Mouse (Mus musculus) CH12.LX (cell line): ENCODE measurements at regions not wholly inside any gene's neighbourhood (a gene's known extent, or its start where the extent isn't known, plus 50 kb on each side); places are given as distances from the start of the nearest gene placed in this dataset.

Source experiments
- EP300 ChIP-seq: IDR thresholded peaks from 2 replicates; pipeline ENCODE4 v1.6.1; 2011; ENCODE audit warnings: low read length, improper control_type of control experiment
- MAX ChIP-seq: IDR thresholded peaks from 2 replicates; pipeline ENCODE4 v1.6.1; 2011; ENCODE audit warnings: low read length, improper control_type of control experiment
- MEF2A ChIP-seq: IDR thresholded peaks from 2 replicates; pipeline ENCODE4 v1.6.1; 2014; ENCODE audit warnings: low read depth, mild to moderate bottlenecking, inconsistent platforms, low read length, improper control_type of control experiment, borderline replicate concordance
- POLR2A ChIP-seq: IDR thresholded peaks from 2 replicates; pipeline ENCODE4 v1.6.1; 2011; ENCODE audit warnings: low read depth, mild to moderate bottlenecking, improper control_type of control experiment, low read length
- RAD21 ChIP-seq: IDR thresholded peaks from 2 replicates; pipeline ENCODE4 v1.6.1; 2011; ENCODE audit warnings: low read depth, mild to moderate bottlenecking, low read length, improper control_type of control experiment, moderate library complexity

DNA sequence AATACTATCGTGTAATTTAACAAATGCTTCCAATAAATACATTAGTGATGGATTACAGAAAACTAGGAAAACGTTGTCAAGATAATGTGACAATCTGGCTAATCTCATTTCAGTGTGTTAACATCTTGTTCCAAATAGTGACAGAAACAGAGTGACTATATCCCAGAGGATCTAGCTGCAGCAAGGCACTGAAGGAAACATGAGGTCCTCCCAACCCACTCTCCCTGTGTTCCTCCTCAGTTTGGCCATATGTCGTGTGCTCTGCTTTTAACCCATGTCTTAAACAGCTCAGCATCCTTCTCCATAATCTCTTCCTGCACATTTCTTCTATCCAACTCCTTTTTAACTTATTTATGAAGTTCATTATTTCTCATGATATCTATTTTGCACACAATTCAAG is 223.6 kb upstream of the Lyplal1 start:
- no peak for TF ChIP-seq MAX
- TF ChIP-seq EP300, result no peak
- no peak for TF ChIP-seq MEF2A
- TF ChIP-seq POLR2A, result no peak
- no peak for TF ChIP-seq RAD21
